Mouse (Mus musculus): ENCODE measurements around the gene Slc25a51.

The Slc25a51 gene

DNA sequence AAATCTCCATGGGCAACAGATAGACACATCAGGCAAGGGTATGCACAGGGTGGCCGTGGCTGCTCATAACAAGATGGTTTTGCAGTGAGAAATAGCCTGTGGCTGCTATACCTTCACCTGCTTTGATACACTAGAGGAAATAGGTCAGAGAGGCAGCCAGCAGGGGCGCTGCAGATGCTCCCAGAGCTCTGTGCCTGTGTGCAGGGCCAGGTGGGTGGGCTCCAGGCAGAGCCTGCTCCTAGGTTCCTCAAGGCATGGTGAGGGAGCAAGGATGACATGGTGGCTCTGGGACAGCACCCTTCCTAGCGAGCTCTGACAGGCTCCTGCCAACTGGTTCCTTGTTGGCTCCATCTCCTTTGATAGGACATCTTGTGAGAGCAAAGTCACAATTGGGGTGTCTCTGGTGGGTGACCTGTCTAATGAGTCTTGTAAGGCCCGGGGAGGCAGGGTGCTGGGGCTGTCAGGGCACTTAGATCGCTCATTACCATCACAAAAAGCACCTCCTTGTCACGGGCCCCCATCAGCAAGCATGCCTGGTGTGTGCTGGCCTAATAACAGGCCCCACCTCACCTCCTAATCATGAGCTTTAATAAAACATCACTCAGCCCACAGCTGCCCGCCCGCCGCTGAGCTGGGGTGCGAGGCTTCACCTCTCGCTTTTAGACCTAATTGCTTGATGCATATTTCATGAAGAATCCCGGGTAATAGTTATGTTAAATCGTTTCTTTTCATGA lies 18.3 kb upstream of the Slc25a51 start:
- DNase-seq (ENCODE audit: low spot score in 2 of 2), result no peak

DNA sequence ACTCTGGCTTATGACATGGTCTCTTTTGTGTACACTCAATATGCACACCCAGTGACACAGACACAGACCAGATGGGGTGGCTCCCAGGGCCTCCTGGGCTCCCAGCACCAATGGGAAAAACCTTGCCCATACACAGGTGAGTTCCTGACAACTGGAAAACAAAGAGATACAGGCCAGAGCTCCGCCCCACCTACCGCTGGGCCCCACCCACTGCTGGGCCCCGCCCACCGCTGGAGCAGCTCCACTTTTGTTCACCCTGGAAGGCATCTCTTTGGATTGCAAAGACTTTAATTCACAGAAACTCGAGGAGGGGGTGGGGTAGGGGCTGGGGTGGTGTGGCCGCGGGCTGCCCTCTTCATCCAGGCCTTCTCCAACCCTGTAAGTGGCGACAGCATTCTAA lies 14.8 kb upstream of the Slc25a51 start:
- no peak for DNase-seq (ENCODE audit: low spot score in 2 of 2)

DNA sequence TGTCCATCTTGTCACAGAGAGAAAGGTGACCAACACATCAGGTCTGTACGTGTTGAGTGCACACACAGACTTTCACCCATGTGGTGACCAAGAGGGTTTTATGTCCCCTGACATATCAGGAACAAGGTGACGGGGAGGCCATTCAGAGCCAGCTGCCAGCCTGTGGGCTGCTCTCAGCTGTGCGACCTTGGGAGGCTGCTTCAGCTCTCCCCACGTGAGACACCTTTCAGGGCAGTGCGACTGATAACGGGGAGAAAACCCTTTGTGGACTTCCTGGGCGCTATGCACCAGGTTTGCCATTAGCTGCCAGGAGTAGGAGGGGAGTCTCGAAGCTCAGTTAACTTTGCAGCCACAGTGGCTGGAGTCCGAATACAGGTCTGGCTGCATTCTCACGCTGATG lies 14.1 kb upstream of the Slc25a51 start:
- DNase-seq (ENCODE audit: low spot score in 2 of 2), result no peak

DNA sequence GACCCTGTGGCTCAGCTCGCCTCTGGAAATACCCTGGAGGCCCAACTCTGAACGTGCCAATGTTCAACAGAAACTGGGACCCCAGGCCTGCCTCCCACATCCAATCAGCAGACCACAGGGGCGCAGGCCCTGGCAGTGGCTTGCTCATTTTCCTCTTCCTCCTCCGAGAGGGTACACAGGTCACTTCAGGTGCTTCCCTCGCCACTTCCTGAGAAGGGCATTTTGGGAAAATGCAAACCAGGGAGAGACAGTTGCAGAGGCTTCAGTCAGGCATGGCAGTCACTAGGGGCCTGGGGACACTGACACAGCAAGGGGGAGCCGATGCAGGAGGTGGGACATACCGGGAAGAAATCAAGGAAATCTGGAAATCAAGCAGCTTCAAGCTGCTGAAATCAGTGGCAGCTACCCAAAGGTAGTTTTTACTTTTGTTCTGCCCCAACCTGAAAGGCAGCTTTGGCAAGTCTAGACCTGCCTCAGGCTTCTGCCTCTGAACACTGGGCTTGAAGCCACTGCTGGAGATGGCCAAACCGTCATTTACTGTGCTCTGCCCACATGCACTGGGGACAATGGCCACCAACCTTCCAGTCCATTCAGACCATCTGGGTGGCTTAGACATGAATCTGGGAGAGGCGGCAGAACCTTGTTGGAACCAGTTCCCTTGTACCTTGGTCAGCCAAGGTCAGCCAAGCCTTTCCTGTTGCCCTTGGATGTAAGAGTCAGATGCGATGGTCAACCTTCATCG lies 13.1 kb upstream of the Slc25a51 start:
- DNase-seq (ENCODE audit: low spot score in 2 of 2), result no peak

DNA sequence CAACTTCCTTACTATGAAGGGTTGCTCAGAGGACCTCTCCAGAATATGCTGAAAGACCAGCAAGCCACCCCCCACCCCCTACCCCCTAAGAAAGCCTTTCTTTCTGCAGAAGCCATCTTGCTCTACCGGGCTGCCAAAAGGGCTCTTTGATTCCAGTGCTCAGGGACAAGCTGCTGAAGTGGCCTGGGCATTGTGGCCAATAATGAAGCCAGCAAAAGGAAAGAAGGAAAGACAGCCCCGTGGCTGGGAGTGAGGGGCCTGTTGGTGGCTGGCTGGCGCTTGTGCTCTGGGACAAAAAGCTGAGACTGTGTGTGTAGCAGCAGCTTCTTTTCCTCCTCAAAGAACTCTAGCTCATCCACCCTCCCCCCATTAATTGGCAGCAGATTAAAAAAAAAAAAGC lies 12.2 kb upstream of the Slc25a51 start:
- DNase-seq (ENCODE audit: low spot score in 2 of 2), result no peak

DNA sequence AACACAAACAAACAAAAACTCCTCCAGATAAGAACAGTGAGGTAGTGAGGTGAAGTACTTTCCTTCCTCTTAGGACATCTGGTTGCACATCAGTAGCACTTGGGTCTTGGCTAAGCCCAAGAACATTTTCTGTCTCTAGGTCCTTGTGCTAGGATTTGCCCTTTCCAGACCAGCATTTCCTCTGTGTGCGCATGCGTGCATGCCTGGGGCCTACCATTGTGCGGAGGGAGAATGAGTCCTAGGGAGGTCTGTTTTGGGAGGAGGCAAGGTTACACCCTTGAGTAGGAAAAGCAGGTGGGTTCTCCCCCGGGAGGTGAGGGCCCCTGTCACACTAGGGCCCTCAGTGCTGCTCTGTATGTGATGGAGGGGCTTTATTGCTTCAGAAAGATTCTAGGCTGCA lies 10.5 kb upstream of the Slc25a51 start:
- DNase-seq (ENCODE audit: low spot score in 2 of 2), result no peak

DNA sequence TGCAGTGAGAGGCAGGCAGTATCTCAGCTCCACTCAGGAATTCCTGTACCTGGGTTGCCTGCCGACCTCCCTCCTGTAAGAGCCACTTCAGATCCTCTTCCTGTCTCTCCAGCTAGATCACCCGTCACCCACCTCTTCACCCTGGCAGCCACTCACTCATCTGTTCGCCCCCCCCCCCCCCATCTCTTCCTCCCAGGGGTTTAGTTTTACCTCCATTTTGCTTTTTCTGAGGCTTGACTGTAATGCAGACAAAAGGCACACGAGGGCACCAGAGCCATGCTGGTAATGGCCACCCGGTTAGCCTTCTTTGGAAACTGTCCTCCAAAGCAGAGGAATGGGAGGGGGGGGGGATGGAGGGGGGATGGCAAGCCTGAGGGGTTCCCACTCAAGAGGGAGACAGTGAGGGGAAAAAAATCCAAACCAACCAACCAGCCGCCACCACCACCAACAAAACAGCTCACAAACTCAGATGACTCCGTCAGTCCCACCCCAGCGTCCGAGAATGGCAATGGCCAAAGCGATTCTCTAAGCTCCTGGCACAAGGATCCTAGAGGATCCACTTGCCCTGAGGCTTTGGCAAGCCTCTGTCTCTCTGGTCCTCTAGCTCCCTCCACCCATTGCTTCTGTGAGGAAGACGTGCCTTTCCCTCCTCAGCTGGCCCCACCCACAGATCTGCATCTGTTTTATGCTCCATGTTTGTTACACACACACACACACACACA lies 9.8 kb upstream of the Slc25a51 start:
- peak; percentile 42 to 54 for DNase-seq (ENCODE audit: low spot score in 2 of 2)

DNA sequence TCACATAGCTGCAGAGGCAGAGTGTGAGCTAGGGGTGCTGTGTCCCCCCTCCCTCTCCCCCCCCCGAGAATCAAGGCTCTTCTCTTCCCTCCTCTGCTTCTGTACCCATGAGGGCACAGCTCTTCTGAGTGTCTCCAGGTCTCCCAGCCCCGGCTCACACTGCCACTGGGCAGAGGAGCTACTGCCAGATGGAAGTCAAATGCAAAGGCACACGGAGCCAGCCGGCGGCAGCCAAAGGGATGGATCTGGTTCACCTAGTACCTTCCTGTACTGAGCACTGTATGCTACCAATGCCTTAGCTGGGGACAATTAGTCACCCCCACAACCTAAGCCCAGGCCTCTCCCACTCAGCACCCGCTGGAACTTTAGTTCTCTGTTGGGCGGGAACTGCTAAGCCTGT lies 7.7 kb upstream of the Slc25a51 start:
- DNase-seq (ENCODE audit: low spot score in 2 of 2), result no peak

DNA sequence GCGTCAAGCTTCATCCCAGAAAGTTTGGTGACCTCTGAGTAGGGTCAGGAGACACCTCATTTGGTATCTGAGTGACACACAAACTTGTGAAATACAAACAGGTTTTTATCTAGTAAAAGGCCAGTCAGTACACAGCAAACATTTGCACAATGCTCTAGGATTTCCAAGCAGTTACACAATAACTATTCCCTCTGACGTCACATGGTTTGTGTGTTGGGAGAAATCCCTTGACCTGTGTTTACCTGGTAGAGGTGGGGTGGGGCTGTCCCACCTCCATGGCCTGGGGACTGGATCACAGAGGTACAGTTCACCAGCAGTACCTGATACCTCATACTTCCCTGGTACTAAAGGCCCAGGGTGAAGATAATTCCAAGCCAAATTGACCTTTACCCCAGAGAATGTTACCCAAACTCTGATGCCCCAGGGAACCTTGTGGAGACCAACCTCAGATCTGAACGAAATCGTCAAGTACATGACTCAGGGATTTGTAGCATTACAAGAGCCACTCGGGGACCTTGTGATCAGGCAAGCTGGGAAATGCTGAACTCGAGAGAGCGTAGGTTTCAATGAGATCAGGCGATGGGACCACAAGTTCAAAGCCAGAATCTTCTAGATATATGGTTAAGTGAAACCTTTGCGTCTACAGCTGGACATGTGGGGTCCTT lies 5.2 kb upstream of the Slc25a51 start:
- DNase-seq (ENCODE audit: low spot score in 2 of 2), result no peak

DNA sequence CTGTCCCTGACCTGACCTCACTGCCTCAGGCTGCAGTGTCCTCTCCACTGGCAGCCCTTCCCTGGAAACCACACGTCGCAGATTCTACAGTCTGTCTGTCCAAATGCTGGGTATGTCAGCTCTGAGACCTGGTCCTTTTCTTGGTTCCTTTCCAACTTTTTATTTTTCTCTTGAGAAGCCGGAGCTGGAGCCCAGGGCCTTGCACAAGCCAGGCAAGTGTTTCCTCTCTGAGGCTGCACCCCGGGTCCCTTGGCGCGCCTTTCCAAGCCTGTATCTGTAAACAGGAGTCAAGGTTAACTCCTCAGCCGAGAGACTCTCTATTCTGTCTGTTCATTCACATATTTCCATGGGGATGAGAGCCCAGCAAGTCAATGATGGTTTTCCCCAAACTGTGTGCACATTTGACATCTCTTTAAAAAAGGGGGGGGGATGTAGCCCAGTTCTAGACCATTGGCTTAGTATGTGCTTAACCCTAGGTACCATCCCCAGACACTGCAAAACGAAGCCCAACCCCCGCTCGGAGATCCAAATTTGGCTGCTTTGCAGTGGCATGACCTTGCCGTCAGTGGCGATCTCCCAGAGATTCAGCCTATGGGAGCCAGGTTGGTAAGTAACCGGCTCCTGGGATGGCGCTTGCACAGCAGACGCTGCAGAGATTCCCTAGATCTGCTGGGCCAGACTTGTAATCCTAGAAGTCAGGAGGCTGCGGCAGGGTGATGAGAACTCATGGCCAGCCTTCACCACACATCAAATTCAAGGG lies 4.0 kb upstream of the Slc25a51 start:
- no peak for DNase-seq (ENCODE audit: low spot score in 2 of 2)

DNA sequence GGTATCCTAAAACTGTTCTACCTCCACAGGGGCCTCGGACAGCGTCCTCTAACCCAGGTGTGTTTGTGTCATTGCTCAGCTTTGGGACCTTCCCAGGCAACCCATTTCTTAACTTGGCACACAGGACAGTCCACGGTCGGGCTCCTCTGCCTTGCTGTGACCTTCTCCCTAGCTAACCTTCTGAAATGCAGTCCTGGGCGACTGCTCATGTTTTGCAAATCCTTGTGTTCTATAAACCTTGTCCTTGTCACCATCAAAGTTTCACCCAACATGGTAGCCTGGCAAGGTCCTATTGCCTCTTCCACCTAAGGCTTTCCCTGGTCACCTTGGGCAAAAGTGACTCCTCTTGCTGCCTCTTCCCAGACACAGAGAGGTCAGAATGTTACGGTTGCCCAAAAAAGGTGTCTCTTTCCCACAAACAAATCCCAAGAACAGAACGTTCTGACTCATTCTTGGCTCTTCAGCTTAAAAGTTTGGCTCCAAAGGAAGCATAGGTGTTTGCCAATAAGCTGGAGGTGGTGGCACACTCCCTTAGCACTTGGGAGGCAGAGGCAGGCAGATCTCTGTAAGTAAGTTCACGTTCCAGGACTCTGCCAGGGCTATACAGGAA lies 2.7 kb upstream of the Slc25a51 start:
- no peak for DNase-seq (ENCODE audit: low spot score in 2 of 2)

DNA sequence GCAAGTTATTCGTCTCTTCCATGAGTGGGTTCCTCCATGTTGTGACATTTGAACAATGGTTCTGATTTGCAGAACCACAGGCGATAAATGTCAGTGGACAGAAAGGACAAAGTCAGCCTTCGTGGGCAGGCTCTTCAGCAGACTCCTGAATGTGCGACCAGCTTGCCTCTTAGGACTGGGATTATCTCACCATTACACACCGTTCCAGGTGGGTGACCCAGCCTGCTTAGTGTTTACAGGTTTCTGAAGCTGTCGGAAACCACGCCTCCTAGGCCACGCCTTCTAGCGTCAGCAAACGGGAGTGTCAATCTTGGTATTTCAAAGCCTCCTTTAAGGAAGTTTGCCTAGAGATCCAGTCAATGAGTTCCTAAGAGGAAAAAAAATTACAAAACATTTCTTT lies 704 bp upstream of the Slc25a51 start:
- peak in 1 of 2 experiments; percentile 28 for DNase-seq (ENCODE audit: low spot score in 2 of 2)

DNA sequence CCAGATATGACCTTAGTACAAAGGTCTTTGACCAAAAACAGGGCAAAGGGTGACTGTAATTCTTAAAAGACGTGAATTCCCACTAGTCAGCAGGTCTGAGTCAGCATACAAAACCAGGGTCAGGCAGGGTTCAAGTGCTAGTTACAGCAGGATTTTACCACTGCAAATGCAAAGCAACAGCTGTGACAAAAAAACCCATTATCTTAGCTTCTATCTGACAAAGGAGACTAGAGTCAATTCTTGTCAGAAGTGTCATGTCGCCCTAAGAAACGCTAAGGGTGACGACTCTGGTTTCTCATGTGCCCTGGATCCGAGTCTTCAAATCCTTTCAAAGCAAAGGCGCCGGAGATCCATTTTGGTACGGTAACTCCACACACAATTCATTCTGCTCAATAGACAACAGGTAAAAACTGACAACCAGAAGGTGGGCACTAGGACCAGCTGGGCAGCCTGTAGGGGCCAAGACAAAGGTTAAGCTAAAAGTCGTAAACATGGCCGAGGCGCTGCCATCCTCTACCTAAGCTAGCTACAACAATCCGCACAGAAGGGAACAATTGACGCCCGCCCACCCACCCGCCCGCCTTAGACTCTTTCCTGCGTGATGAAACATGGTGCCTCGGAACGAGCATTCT lies 747 bp downstream of the Slc25a51 start:
- no peak for DNase-seq (ENCODE audit: low spot score in 2 of 2)

DNA sequence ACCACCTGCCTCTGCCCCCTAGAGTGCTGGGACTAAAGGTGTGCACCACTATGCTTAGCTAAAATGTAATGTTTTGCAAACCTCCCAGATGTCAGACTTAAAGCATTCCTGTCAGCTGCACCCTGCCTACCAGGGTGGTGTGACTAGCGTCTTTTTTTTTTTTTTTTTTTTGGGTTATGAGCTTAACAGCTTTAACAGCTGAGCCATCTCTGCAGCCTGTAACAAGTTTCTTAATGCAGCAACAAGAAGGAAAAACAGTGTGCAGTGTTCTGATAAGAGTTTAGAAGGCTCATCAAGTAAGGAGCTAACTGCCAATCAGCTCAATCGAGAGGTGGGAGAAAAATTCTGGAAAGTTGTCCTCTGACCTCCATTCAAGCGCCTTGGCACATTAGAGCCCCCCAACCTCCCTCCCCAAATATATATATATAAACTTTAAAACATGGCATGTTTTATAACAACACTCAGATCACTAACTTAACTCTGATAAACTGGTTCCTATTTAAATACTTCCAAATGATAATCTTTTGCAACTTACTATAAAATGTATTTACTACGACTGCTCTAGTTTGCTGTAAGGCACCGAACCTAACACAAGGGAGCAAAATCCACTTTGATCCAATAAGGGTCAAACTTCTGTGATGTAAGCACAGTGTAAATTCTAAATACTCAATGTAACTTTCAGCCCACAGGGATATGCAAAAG lies 1.4 kb downstream of the Slc25a51 start:
- DNase-seq (ENCODE audit: low spot score in 2 of 2), result no peak

DNA sequence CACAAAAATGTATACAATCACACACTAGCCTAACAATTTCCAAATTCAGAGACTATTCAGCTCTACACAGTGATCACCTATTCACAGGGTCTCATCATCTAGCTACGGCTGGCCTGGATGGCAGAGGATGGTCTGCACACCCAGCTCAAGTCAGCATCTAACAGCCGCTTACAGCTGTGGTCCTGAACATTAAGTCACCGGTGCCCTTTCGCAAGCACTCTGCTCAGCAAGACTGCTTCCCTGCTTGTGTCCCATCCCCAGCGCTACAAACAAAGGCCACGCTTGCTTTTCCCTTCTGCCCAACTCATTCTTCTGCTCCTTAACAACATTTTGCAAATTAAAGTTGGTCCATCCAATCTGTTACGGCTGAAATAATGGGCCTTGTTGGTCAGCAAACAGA lies 2.2 kb downstream of the Slc25a51 start:
- no peak for DNase-seq (ENCODE audit: low spot score in 2 of 2)

DNA sequence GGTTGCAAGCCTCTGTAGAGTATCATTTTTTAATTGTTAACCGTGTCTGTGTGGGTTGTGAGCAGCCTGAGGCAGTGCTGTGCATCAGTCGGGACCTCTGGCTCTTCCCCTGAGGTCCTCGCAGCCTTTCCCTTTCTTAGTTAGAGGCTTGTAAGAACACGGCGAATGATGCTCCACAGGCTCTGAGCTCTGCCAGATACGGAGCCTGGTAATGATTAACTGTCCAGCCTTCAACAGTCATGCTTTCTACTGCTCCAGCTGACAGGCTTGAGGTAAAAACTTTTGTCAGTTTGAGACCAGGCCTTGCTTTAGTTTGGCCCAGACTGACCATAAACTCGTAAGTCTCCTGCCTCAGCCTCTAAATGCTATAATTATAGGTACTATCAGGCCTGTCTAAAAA lies 3.3 kb downstream of the Slc25a51 start:
- DNase-seq (ENCODE audit: low spot score in 2 of 2), result no peak

DNA sequence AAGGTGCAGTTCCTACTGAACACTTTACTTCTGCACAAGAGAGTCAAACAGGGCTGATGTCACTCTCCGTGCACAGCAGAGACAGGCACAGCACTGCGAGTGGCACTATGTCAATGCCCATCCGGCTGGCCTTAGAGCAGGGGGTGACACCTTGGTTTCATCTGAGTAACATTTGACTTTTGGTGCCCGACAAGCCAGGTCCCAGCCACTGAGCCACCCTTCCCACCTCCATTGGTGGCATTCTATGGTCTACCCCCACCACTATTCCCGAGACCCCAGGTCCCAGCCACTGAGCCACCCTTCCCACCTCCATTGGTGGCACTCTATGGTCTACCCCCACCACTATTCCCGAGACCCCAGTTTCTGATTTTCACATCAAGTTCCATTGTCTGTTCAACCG lies 4.5 kb downstream of the Slc25a51 start:
- no peak for DNase-seq (ENCODE audit: low spot score in 2 of 2)

DNA sequence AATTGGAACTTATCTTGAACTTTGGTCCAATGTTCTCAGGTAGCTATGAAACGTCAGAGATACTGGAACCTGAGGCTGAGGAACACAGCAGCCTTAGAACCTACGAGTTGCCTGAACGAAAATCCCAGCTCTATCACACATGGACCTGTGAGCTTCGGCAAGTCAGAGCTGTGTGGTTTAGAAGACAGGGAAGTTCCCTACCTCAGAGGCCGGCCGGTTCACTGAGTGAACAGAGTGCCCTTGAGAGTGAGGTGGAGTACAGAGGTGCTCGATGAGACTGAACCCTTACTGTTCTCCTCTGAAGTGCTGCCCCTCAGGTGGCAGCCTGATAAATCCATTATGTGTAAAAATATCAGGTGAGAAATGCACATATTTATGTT lies 5.1 kb downstream of the Slc25a51 start:
- DNase-seq (ENCODE audit: low spot score in 2 of 2), result no peak

DNA sequence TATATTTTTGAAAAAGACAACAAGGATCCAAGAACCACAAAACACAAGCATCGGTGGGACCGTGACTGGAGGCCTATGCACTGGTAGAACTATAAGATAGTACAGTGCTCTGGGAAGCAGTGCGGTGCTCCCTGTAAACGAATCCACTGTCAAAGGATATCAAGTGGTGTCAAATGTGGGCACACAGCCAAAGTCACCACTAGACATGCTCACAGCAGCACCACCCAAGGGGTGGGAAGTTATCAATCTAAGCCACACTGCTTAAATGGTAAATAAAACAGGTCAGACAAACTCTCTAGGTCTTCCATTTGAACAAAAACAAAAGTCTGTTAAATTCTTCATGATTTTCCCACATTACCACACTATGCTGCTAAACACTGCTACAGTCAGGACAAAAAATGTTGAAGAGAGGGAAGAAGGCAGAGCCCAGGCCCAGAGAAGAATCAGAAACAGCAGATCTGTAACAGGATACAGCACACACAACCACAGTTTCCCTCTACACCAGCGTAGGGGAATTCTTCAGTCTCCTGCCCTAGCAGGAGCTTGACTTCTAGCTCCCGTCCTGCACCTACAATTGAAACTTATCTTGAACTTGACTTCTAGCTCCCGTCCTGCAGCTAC lies 5.6 kb downstream of the Slc25a51 start:
- DNase-seq (ENCODE audit: low spot score in 2 of 2), result no peak

DNA sequence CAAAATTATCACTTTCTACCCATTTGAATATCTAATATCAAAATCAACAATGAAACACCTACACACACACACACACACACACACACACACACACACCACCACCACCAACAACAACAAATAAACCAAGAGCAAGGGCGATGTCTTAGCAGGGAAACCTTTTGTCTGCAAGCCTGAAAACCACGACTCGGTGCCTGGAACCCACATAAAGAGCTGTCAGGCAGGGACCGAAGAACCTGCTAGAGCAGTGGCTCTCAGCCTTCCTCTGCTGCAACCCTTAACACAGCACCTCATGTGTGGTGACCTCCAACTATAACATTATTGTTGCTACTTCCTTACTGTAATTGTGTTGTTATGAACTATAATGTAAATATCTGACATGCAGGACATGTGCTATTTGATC lies 6.3 kb downstream of the Slc25a51 start:
- DNase-seq (ENCODE audit: low spot score in 2 of 2), result no peak
